Mouse (Mus musculus): Measurements from ENCODE around the gene Adam8.

The Adam8 gene

GRCm38 (mm10) chr7:139992406-139992805 lies at the start of gene Adam8:
Adam8 (minus strand) TSS chr7:139992562.
- in situ Hi-C loops (cut with MboI, MseI) = loop anchor here (10.0 kb wide), 1 partner anchor 308 kb away; the partner anchor contains the start of gene Cfap46

GRCm38 (mm10) chr7:140037171-140037555 lies 44.8 kb upstream of the Adam8 start:
- in situ Hi-C loops (cut with MboI, MseI) = no loop called here

GRCm38 (mm10) chr7:140036281-140037170 lies 44.2 kb upstream of the Adam8 start, which contains the start of the genes Zfp511 and Tubgcp2:
Zfp511 (plus strand) TSS chr7:140036391.
Tubgcp2 (minus strand) TSS chr7:140036669.
- in situ Hi-C loops (cut with MboI, MseI) = no loop called here

- in situ Hi-C loops (cut with MboI, MseI) = no loop called here
These were observed 43.1 kb upstream of the Adam8 start for GRCm38 (mm10) chr7:140035456-140035855.

- in situ Hi-C loops (cut with MboI, MseI) = no loop called here
These were observed 41.0 kb upstream of the Adam8 start for GRCm38 (mm10) chr7:140033386-140033785.

GRCm38 (mm10) chr7:140032366-140032765 lies 40.0 kb upstream of the Adam8 start:
- in situ Hi-C loops (cut with MboI, MseI) = no loop called here

- in situ Hi-C loops (cut with MboI, MseI) = no loop called here
These were observed 39.4 kb upstream of the Adam8 start for GRCm38 (mm10) chr7:140031771-140032170.

- in situ Hi-C loops (cut with MboI, MseI) = no loop called here
These were observed 19.0 kb upstream of the Adam8 start for GRCm38 (mm10) chr7:140011336-140011735.

- in situ Hi-C loops (cut with MboI, MseI) = no loop called here
These were observed 15.4 kb upstream of the Adam8 start for GRCm38 (mm10) chr7:140007781-140008180.

GRCm38 (mm10) chr7:140006861-140007611 lies 14.7 kb upstream of the Adam8 start:
- in situ Hi-C loops (cut with MboI, MseI) = no loop called here

GRCm38 (mm10) chr7:140004666-140005065 lies 12.3 kb upstream of the Adam8 start:
- in situ Hi-C loops (cut with MboI, MseI) = no loop called here

- in situ Hi-C loops (cut with MboI, MseI) = no loop called here
These were observed 8.9 kb upstream of the Adam8 start for GRCm38 (mm10) chr7:140001086-140001740.

GRCm38 (mm10) chr7:139998691-139999350 lies 6.5 kb upstream of the Adam8 start:
- in situ Hi-C loops (cut with MboI, MseI) = loop anchor here (10.0 kb wide), 1 partner anchor 314 kb away; the partner anchor contains the start of gene Cfap46

GRCm38 (mm10) chr7:139994676-139995075 lies 2.3 kb upstream of the Adam8 start:
- in situ Hi-C loops (cut with MboI, MseI) = loop anchor here (10.0 kb wide), 1 partner anchor 310 kb away; the partner anchor contains the start of gene Cfap46

GRCm38 (mm10) chr7:139994202-139994601 lies 1.8 kb upstream of the Adam8 start:
- in situ Hi-C loops (cut with MboI, MseI) = loop anchor here (10.0 kb wide), 1 partner anchor 309 kb away; the partner anchor contains the start of gene Cfap46

GRCm38 (mm10) chr7:139993532-139993931 lies 1.2 kb upstream of the Adam8 start:
- in situ Hi-C loops (cut with MboI, MseI) = loop anchor here (10.0 kb wide), 1 partner anchor 309 kb away; the partner anchor contains the start of gene Cfap46

GRCm38 (mm10) chr7:139990864-139991394 lies 1.4 kb downstream of the Adam8 start:
- in situ Hi-C loops (cut with MboI, MseI) = loop anchor here (10.0 kb wide), 1 partner anchor 306 kb away; the partner anchor contains the start of gene Cfap46

- in situ Hi-C loops (cut with MboI, MseI) = no loop called here
These were observed 4.1 kb downstream of the Adam8 start for GRCm38 (mm10) chr7:139988272-139988671.

GRCm38 (mm10) chr7:139984505-139984904 lies 7.9 kb downstream of the Adam8 start:
- in situ Hi-C loops (cut with MboI, MseI) = no loop called here

- in situ Hi-C loops (cut with MboI, MseI) = no loop called here
These were observed 10.3 kb downstream of the Adam8 start for GRCm38 (mm10) chr7:139982058-139982457.

- in situ Hi-C loops (cut with MboI, MseI) = no loop called here
These were observed 11.6 kb downstream of the Adam8 start for GRCm38 (mm10) chr7:139980778-139981177.

All from T-helper 2 cell (primary cell).